Mouse (Mus musculus) bone marrow, adult 2 months (tissue): ENCODE results near the gene Tln2.

Experiments
- CTCF ChIP-seq: fragments of 200-500 bp; IDR thresholded peaks from 2 replicates; pipeline ENCODE4 v1.5.1; 2011; ENCODE audit warnings: low read length, control low read depth; ENCODE audit not compliant: control insufficient read depth, insufficient read depth
- POLR2A ChIP-seq: fragments of 200-500 bp; IDR thresholded peaks from 2 replicates; pipeline ENCODE4 v1.6.1; 2011; ENCODE audit warnings: low read depth, mild to moderate bottlenecking, control low read depth, low read length, borderline replicate concordance; ENCODE audit not compliant: control insufficient read depth

DNA sequence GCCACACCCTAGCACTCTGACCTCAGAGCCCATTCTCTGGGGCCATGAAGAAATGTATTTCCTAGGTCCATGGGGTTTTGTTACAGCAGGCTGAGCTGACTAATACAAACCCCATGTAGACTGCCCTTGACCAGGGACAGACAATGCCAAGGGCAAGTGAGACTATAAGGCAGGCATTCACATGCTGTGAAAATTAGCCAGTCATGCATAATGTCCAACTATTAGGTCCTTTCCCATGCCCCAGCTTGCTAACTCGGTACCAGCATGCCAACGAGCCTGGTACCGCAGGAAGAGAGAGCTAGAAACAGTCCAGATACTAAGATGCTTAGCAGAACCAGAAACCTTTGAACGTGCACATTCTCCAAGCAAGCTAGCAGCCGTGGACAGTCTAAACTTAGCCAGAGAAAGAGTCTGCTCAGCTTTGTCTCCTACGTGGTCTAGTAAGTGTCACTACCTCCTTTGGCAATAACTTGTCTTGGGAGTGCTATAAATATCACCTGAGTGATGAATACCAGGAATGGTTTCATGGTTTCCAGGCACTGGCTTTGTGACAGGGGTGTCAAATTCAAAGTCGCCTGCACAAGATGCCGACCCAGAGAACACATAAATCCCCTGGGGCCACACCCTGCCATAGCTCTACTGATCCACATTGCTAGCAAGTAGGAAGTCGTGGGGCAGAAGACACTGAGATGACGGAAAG is 22.2 kb upstream of the Tln2 start:
- no peak for TF ChIP-seq CTCF
- TF ChIP-seq POLR2A: no peak
